Mouse (Mus musculus): Measurements from ENCODE around the gene Abhd14a.

GRCm38 (mm10) chr9:106393548-106393947 lies 53.9 kb downstream of the Abhd14a start:
- TF ChIP-seq CTCF (IDR thresholded peaks at IDR 0.05) (no peak), EP300 (IDR thresholded peaks at IDR 0.05; ENCODE audit: insufficient read depth, low read depth, low read length) (no peak), POLR2A (IDR thresholded peaks at IDR 0.05; ENCODE audit: insufficient read depth, low read depth, low read length) (no peak)
